Mouse (Mus musculus) hindbrain, embryonic 10.5 days (tissue): ENCODE results near the gene Kdsr. TPM values are rescaled to one million over a fixed set of nuclear protein-coding genes. Genes with fewer than 3 reads are reported as not detected.

Experiments used
- DNase-seq: peaks from one replicate; pipeline ENCODE4 v3.0.0-alpha.2; 2017; ENCODE audit warnings: low spot score
- H3K27ac ChIP-seq: fragments of 300-500 bp; sonication (generic); 2 replicates; pipeline ENCODE4 v1.5.1; 2016; ENCODE audit warnings: mild to moderate bottlenecking, moderate library complexity
- H3K27me3 ChIP-seq: fragments of 300-500 bp; sonication (generic); 2 replicates; pipeline ENCODE4 v1.6.1; 2016; ENCODE audit warnings: mild to moderate bottlenecking; ENCODE audit not compliant: poor library complexity, insufficient read depth, severe bottlenecking
- H3K36me3 ChIP-seq: fragments of 300-500 bp; sonication (generic); 2 replicates; pipeline ENCODE4 v1.6.1; 2016; ENCODE audit warnings: mild to moderate bottlenecking, moderate library complexity
- H3K4me1 ChIP-seq: fragments of 300-500 bp; sonication (generic); replicated peaks from 2 replicates; pipeline ENCODE4 v1.6.1; 2016; ENCODE audit warnings: mild to moderate bottlenecking
- H3K4me3 ChIP-seq: fragments of 300-500 bp; sonication (generic); 2 replicates; pipeline ENCODE4 v1.5.1; 2016; ENCODE audit warnings: mild to moderate bottlenecking, moderate library complexity
- H3K9me3 ChIP-seq: fragments of 300-500 bp; sonication (generic); 2 replicates; pipeline ENCODE4 v1.6.1; 2016; ENCODE audit warnings: mild to moderate bottlenecking, moderate library complexity
- WGBS: fragments of 180-500 bp; shearing (Covaris S2); methylation state at CpG from one replicate; pipeline ENCODE4 v1.1.7; 2016; 5-methylcytosine and 5-hydroxymethylcytosine counted together
- polyA plus RNA-seq: library from polyadenylated mRNA; unstranded; fragments of >200 nt; fragmentation: Nextera tagmentation; extraction: Ambion mirVana; gene quantifications from 2 replicates; pipeline ENCODE4 v1.2.1, GENCODE M21; 2016

Gene Kdsr
- polyA plus RNA-seq: 6.6 and 8.0 TPM in 2 replicates

DNA sequence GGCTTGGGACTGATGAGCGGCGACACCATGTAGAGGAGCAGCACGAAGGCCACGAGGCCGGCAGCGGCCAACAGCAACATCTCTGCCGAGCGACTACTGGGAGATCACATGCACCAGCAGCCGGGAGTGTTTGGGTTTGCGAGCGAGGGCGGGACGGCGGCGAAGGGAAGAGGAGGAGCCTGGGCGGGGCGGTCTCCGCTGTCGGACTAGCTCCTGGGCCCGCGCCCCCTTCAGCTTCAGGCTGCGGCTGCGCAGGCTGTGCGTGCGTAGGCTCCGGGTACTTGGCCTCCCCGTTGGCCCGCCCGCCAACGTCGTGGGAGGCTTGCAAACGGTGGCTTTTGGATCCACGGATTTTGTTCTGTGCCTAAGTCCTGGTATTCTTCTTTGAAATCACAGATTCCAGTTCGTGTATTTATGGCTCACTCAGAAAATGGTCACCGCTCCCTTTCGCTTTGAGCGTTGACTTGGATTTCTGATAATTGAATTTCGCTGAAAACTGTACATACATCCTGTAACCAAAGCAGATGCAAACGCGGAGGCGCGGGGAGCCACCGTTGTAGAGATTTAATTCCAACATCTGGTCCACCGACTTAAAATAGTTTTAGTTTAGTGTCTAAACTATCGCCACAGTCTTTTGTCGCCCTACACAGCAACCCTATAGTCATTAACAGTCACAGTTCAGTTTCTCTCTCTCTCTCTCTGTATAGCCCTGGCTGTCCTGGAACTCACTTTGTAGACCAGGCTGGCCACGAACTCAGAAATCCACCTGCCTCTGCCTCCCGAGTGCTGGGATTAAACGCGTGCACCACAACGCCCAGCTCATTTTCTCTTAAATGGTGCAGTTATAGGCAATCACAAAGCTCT, at the start of gene Kdsr:
TSS of gene Kdsr (minus strand) at position 156 of the 864 bp plus-strand sequence.
- Histone ChIP-seq H3K27me3 (no peaks in the 10 kb centered on the region), H3K27ac (peak within 1 kb of the TSS; percentile 89), H3K4me1 (peaks cover 19% of the 10 kb centered on the region), H3K4me3 (peak within 1 kb of the TSS; percentile 84), H3K36me3 (peaks cover 14% of the 10 kb centered on the region; the same call in 1 of the 2 replicates), H3K9me3 (no peaks in the 10 kb centered on the region)
- peak; percentile 96 for DNase-seq
- WGBS: 4% methylated on average over 51 of the region's 51 CpGs

DNA sequence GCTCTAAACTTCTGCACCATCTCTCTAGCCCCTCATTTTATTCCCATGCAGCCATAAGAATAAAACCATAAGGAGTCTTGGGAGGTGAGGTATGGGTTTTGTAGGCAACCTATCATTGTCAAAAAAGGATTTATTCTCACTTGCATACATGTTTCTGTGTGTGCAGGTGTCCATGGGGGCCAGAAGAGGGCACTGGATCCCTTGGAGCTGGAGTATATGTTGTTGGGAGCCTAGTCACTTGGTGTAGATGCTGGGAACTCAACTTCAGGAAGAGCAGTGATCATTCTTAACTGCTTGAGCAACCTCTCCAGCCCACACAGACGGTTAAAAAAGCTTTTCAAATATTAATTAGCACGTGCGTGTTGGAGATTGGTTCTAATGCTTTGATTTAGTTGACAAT, 40.4 kb upstream of the Kdsr start:
- WGBS: 90% methylated on average over 3 of the region's 3 CpGs

DNA sequence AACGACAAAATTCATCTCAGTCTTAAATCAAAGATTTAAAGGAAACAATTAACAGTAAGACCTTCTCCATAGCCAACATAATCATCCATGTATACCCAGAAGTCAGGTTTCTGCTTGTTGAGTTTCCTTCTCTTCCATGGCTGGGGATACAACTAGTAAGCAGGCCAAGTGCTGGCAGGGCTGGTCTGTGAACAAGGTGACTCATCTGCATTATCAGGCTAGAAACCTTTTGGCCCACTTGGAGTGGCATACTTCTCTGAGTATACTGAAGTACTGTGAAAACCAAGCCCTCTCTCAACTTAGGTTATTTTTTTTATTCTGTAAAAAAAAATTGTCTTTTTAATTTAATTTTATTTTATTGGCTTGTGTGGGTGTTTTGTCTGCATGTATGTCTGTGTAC, 39.9 kb upstream of the Kdsr start:
- DNase-seq: no peak
- Histone ChIP-seq H3K36me3 (no peaks in the 10 kb centered on the region), H3K9me3 (no peaks in the 10 kb centered on the region), H3K27ac (no peak overlapping the region), H3K4me1 (peaks cover 17% of the 10 kb centered on the region), H3K4me3 (no peak overlapping the region), H3K27me3 (no peaks in the 10 kb centered on the region)
- WGBS: 51% methylated on average over 1 of the region's 1 CpGs

More for the DNA sequence above, 40.4 kb upstream of the Kdsr start:
- no peaks in the 10 kb centered on the region for H3K36me3 ChIP-seq
- H3K4me1 ChIP-seq: peaks cover 12% of the 10 kb centered on the region
- H3K27ac ChIP-seq: no peak overlapping the region
- no peaks in the 10 kb centered on the region for H3K9me3 ChIP-seq
- no peak overlapping the region for H3K4me3 ChIP-seq
- DNase-seq: no peak
- H3K27me3 ChIP-seq: no peaks in the 10 kb centered on the region

DNA sequence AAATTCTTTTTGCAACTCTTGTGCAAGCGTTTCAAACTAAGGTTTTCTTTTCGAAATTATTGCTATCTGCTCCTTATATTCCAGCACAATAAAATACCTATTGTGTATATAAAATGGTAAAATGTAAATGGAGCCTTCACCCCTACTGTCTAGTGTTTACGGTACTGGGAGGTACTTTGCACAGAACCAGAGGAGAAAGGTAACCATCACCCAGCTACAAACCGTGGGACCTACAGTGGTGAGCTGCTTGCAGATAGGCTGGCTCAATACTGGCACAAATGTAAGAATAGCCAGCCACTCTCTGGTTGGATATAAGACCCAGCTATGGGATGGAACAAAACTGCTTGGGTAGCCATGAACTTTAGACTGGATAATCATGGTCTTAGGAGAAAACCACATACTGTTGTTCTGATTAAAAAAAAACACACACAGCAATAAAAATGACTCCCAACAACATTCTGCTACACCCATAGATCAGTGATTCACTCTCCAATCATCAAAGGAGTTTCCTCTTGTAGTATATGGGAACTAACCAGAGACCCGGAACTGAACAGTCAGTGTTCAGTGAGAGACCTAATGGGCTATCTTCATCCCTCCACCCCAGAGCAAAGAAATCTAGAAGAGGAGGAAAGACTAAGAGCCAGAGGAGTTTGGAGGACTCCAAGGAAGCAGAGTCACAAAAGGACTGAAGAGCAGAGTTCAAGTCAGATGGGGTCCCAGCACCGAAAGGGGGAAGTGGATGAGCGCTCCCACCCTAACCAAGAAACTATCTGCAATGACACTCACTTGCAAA, 37.7 kb upstream of the Kdsr start:
- H3K27ac ChIP-seq: peak overlapping the region; percentile 93
- WGBS: 61% methylated on average over 7 of the region's 7 CpGs

DNA sequence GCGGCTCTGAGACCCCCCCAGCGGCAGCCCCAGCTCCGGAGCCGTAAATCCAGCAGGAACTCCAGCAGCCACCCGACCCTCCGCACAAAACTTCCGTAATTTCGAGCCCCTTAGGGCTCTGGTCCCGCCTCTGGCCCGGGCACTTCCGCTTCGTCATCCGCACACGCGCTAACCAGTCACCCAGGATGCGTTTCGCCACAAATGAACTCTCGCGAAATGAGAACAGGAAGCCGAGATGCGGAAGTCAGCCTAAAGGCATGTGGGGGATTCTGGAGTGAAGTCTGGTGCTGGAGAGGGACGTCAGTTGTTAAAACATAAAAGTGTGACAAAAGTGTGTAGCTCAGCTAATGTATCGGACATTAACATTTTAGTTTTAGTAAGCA, 37.0 kb upstream of the Kdsr start, which contains the start of gene Vps4b:
TSS of gene Vps4b (minus strand) at position 187 of the 383 bp plus-strand sequence.
- Histone ChIP-seq H3K27ac (peak within 1 kb of the TSS; percentile 93), H3K4me1 (peaks cover 21% of the 10 kb centered on the region), H3K9me3 (no peaks in the 10 kb centered on the region), H3K36me3 (peaks cover 13% of the 10 kb centered on the region; the same call in 1 of the 2 replicates), H3K4me3 (peak within 1 kb of the TSS; percentile 99), H3K27me3 (no peaks in the 10 kb centered on the region)
- DNase-seq: peak; percentile 94
- under 1% methylated on average over 23 of the region's 23 CpGs for WGBS

More for the DNA sequence above, 37.7 kb upstream of the Kdsr start:
- no peak for DNase-seq
- H3K36me3 ChIP-seq: 0 out of 2 replicates have a peak, but pooled peaks cover 7% of the 10 kb centered on the region
- no peaks in the 10 kb centered on the region for H3K9me3 ChIP-seq
- H3K4me1 ChIP-seq: peaks cover 21% of the 10 kb centered on the region
- H3K27me3 ChIP-seq: no peaks in the 10 kb centered on the region
- peak overlapping the region; percentile 99 for H3K4me3 ChIP-seq

DNA sequence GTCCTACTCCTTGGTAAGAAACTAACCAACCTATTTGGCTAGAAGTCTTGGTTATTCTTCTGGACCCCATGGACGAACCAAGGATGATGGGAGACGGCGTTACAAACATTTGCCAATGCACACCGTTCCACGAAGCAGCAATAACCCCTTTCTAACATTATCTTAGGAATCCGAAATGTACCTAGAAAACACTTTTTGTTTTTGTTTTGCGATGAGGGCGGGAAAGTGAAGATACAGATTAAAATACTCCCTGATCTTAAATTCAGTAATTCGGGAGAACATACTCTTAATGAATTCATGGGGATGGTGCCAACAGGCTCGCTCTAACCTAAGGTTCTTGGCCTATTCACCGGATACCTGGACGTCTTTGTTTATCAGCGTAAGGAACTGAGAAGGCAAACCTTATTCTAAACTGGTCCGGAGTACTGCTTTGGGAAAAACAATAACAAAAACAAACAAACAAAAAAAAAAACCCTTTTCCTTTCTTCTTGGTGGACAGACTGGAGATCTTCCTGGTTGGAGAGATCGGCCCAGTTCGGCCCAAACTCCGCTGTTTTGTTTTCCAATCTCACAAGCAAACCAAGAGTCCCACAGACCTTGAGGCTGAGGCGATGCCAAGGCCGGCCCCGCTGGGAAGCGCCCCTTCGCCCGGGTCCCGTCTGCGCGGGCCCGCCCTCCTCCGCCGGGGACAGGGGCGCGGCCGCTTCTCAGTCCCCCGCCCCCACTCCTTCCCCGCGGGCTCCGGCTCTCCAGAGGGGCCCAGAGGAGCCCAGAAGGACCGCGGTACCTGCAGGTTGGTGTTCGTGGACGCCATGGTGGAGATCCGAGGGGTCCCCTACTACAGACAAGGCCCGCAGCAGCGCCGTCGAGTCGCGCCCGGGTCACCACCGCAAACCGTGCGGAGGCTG, 36.4 kb upstream of the Kdsr start:
- Histone ChIP-seq H3K9me3 (no peaks in the 10 kb centered on the region), H3K27ac (peak overlapping the region; percentile 93), H3K27me3 (no peaks in the 10 kb centered on the region), H3K36me3 (peaks cover 19% of the 10 kb centered on the region; the same call in 1 of the 2 replicates), H3K4me1 (peaks cover 21% of the 10 kb centered on the region), H3K4me3 (peak overlapping the region; percentile 99)
- DNase-seq: no peak
- 4% methylated on average over 51 of the region's 51 CpGs for WGBS

DNA sequence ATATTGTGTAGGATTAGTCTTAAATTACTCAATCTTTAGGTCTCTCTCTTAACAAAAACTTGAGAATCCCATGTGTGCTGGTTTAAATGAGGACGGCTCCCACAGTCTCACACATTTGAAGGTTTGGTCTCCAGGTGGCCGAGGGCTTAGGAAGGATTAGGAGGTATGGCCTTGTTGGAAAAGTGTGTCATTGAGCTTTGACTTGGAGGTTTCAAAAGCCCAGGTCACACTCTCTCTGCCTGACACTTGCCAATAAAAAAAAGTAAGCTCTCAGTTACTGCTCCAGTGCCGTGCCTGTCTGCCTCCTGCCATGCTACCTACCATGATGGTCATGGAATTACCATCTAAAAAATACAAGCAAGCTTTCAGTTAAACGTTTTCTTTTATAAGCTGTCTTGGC, 15.4 kb upstream of the Kdsr start:
- Histone ChIP-seq H3K4me3 (no peak overlapping the region), H3K36me3 (peaks cover 92% of the 10 kb centered on the region), H3K27me3 (no peaks in the 10 kb centered on the region), H3K4me1 (no peaks in the 10 kb centered on the region), H3K9me3 (no peaks in the 10 kb centered on the region), H3K27ac (no peak overlapping the region)
- 88% methylated on average over 4 of the region's 4 CpGs for WGBS
- DNase-seq: no peak

DNA sequence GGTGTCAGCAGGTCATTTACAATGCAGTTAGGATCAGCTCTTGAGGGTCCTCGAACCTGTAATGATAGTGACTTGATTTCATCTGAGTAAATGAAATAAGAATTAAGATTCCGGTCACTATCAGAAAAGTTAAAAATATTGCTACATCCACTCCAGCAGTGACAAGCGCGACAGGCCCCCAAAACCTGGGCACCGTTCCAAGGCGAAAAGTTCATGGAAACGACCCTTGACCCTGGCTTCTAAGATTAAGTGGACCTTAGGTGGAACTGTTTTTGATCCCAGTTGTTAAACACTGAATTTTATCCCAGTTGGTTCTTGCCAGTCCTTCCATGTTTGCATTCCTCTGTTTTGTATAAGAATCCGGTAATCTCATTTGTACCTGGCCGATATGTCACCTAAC, 14.6 kb upstream of the Kdsr start:
- H3K27ac ChIP-seq: no peak overlapping the region
- peaks cover 91% of the 10 kb centered on the region for H3K36me3 ChIP-seq
- H3K4me1 ChIP-seq: no peaks in the 10 kb centered on the region
- H3K4me3 ChIP-seq: no peak overlapping the region
- H3K27me3 ChIP-seq: no peaks in the 10 kb centered on the region
- no peak for DNase-seq
- 94% methylated on average over 9 of the region's 9 CpGs for WGBS
- H3K9me3 ChIP-seq: no peaks in the 10 kb centered on the region

DNA sequence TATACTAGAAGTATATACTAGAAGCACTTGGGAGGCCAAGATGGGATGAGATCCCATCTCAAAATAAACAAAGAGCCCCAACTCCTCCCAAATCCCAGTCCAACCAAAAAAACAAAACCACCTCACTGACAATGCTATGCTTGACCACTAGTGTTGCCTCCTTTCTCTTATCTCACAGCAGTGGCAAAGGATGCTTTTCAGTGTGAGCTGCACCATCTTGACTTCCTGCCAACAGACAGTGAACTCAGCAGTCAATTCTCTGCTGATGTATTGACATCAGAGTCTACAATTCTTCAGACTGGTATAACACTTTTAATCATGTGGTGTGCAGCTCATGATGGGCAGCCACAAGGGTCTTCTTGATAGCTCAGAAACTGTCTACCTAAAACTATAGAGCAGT, 9.2 kb upstream of the Kdsr start:
- no peaks in the 10 kb centered on the region for H3K27me3 ChIP-seq
- DNase-seq: no peak
- H3K4me1 ChIP-seq: no peaks in the 10 kb centered on the region
- H3K36me3 ChIP-seq: peaks cover 83% of the 10 kb centered on the region
- no peak overlapping the region for H3K27ac ChIP-seq
- no peak overlapping the region for H3K4me3 ChIP-seq
- no peaks in the 10 kb centered on the region for H3K9me3 ChIP-seq

DNA sequence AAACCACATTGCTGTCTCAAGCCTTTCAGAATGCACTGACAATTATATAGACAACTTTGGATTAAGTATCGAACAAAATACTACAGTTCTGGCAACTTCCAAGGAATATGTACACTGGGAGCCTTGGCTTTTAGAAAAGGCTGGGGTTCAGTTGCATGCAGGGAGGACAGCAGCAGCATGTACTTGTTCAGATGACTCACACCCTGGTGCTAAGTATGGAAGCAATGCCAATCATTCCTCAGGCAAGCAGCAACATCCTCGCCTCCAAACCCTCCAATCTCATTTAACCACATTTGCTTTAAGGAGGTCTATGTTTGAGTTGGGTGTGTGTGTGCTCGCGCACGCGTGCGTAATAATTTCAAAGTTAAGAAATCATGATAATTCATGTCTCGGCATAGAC, 6.2 kb upstream of the Kdsr start:
- Histone ChIP-seq H3K9me3 (no peaks in the 10 kb centered on the region), H3K4me3 (no peak overlapping the region), H3K4me1 (no peaks in the 10 kb centered on the region), H3K27ac (no peak overlapping the region), H3K27me3 (no peaks in the 10 kb centered on the region), H3K36me3 (peaks cover 66% of the 10 kb centered on the region)
- no peak for DNase-seq
- WGBS: 96% methylated on average over 8 of the region's 8 CpGs

DNA sequence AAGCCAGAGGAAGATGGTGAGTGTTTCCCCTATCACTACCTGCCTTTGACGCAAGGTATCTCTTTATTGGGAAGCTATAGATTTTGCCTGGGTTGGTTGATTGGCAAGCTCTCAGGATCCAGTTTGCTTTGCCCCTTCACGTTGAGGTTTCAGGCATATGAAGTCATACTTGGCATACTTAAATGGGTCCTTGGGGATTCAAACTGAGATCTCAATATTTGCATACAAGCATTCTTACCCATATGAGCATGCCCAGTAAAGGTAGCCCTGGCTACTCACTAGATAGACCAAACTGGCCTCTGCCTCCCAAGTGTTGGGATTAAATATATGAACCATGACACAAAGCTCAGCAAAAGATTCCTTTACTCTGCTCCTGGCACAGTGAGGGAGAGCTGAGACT, 5.3 kb upstream of the Kdsr start:
- Histone ChIP-seq H3K4me1 (no peaks in the 10 kb centered on the region), H3K9me3 (no peaks in the 10 kb centered on the region), H3K27ac (no peak overlapping the region), H3K4me3 (no peak overlapping the region), H3K36me3 (peaks cover 57% of the 10 kb centered on the region), H3K27me3 (no peaks in the 10 kb centered on the region)
- WGBS: 91% methylated on average over 2 of the region's 2 CpGs
- no peak for DNase-seq

DNA sequence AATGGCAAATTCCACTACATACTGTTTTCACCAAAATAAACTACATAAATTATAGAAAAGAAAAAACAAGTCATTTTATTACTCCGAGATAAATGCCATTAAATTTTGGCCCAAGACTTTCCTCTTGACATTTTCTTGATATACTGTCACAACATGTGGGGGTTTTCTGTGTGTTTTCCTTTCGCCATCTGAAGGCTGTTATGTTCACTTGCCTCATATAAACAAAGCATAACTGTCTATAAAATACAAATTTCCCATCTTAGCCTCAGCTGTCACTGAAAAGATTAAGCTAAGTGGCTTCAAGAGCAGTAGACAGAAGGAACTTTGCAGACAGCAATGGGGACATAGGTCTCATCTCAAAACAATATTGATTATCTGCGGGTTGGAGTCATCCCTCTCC, 4.8 kb upstream of the Kdsr start:
- no peak overlapping the region for H3K4me3 ChIP-seq
- no peak overlapping the region for H3K27ac ChIP-seq
- H3K9me3 ChIP-seq: no peaks in the 10 kb centered on the region
- WGBS: 95% methylated on average over 3 of the region's 3 CpGs
- H3K27me3 ChIP-seq: no peaks in the 10 kb centered on the region
- DNase-seq: no peak
- H3K4me1 ChIP-seq: peaks cover 4% of the 10 kb centered on the region; the same call in 1 of the 2 replicates
- H3K36me3 ChIP-seq: peaks cover 53% of the 10 kb centered on the region
